Mouse (Mus musculus) kidney, postnatal 10 days (tissue): ENCODE results near the gene Cdhr2.

Experiments
- DNase-seq: peaks from one replicate; pipeline ENCODE4 v3.0.0; 2021; ENCODE audit warnings: mixed read lengths

The Cdhr2 gene

GRCm38 (mm10) chr13:54701243-54701642 lies at the start of gene Cdhr2:
Gene Cdhr2, plus strand, starts transcription at chr13:54701461.
- DNase-seq = peak; percentile 75

- DNase-seq = no peak
Observed at GRCm38 (mm10) chr13:54660877-54661276, 40.4 kb upstream of the Cdhr2 start.

- DNase-seq = no peak
Observed at GRCm38 (mm10) chr13:54661358-54661757, 39.9 kb upstream of the Cdhr2 start.

- no peak for DNase-seq
Observed at GRCm38 (mm10) chr13:54663999-54664398, 37.3 kb upstream of the Cdhr2 start.

GRCm38 (mm10) chr13:54664509-54664908 lies 36.8 kb upstream of the Cdhr2 start:
- no peak for DNase-seq

GRCm38 (mm10) chr13:54665062-54665461 lies 36.2 kb upstream of the Cdhr2 start:
- no peak for DNase-seq

- DNase-seq = no peak
Observed at GRCm38 (mm10) chr13:54670491-54670890, 30.8 kb upstream of the Cdhr2 start.

- no peak for DNase-seq
Observed at GRCm38 (mm10) chr13:54675895-54676590, 25.2 kb upstream of the Cdhr2 start.

GRCm38 (mm10) chr13:54678263-54678662 lies 23.0 kb upstream of the Cdhr2 start:
- DNase-seq = no peak

GRCm38 (mm10) chr13:54680184-54680853 lies 20.9 kb upstream of the Cdhr2 start:
- DNase-seq = no peak

GRCm38 (mm10) chr13:54681291-54681690 lies 20.0 kb upstream of the Cdhr2 start:
- no peak for DNase-seq

GRCm38 (mm10) chr13:54683301-54683700 lies 18.0 kb upstream of the Cdhr2 start:
- no peak for DNase-seq

- no peak for DNase-seq
Observed at GRCm38 (mm10) chr13:54684140-54684896, 16.9 kb upstream of the Cdhr2 start.

GRCm38 (mm10) chr13:54685174-54685573 lies 16.1 kb upstream of the Cdhr2 start:
- DNase-seq = peak; percentile 81

GRCm38 (mm10) chr13:54686139-54687053 lies 14.9 kb upstream of the Cdhr2 start:
- DNase-seq = no peak

- peak; percentile 89 for DNase-seq
Observed at GRCm38 (mm10) chr13:54687096-54687495, 14.2 kb upstream of the Cdhr2 start.

- peak; percentile 99 for DNase-seq
Observed at GRCm38 (mm10) chr13:54687575-54688424, 13.5 kb upstream of the Cdhr2 start.

GRCm38 (mm10) chr13:54690151-54690740 lies 11.0 kb upstream of the Cdhr2 start:
- DNase-seq = no peak

- DNase-seq = no peak
Observed at GRCm38 (mm10) chr13:54691737-54692136, 9.5 kb upstream of the Cdhr2 start.

GRCm38 (mm10) chr13:54692711-54693557 lies 8.3 kb upstream of the Cdhr2 start:
- DNase-seq = no peak
